ENCODE assay signal across 9 mouse cellular contexts in genomic region chr10:99532697-99533119, GRCm38 (mm10).
DNase-seq lines count a peak whose midpoint lies in the region; ATAC-seq and TF ChIP-seq lines count a peak whose summit lies in the region.
"Had no signal": no experiment of that assay in that cellular context is flagged by ENCODE, and none has a peak within 500 bp of the region (broad histone marks: within the 10 kb centered on the region; RNA-seq: fewer than 3 reads in every experiment).

No protein-coding gene starts in this region.

- intact Hi-C loops in heart, postnatal 36 days (cut with DNase I), result loop anchor here (2.0 to 5.0 kb wide), 2 partner anchors 270 to 368 kb away; partner anchors contain the start of gene Dusp6

- WGBS in kidney, adult 2 months, result 69% methylated on average over 3 of the region's 3 CpGs
- WGBS in forebrain, embryonic 16.5 days, result 23% methylated on average over 3 of the region's 3 CpGs

- H3K27ac ChIP-seq in kidney, adult 2 months (ENCODE audit: insufficient read depth, low read depth, low read length), result no peak overlapping the region
- H3K27ac ChIP-seq in forebrain, embryonic 16.5 days (ENCODE audit: low read length), result peak overlapping the region; percentile 39; the same call in 1 of the 2 replicates
- H3K27ac ChIP-seq: limb, embryonic 13.5 days had no signal

- no peaks in the 10 kb centered on the region for H3K36me3 ChIP-seq in kidney, adult 2 months (ENCODE audit: control insufficient read depth, insufficient read depth, low read length)
- no peaks in the 10 kb centered on the region for H3K36me3 ChIP-seq in forebrain, embryonic 16.5 days (ENCODE audit: control insufficient read depth, insufficient read depth)
- H3K36me3 ChIP-seq: limb, embryonic 13.5 days had no signal

- TF ChIP-seq CTCF in kidney, adult 2 months (conservative IDR thresholded peaks at IDR 0.05; ENCODE audit: insufficient read depth, insufficient read length, low read depth, low read length), result 0 out of 2 replicates have a peak, but pooled peaks have one; percentile 4
- no peak for TF ChIP-seq CTCF in brain, embryonic 14.5 days (IDR thresholded peaks at IDR 0.05; ENCODE audit: borderline replicate concordance, extremely low read depth, insufficient read depth, insufficient read length)

- H3K4me3 ChIP-seq in kidney, adult 2 months (ENCODE audit: insufficient read depth, low read depth, low read length), result no peak overlapping the region
- no peak overlapping the region for H3K4me3 ChIP-seq in forebrain, embryonic 16.5 days (replicated peaks; ENCODE audit: low read length)
- H3K4me3 ChIP-seq: limb, embryonic 13.5 days had no signal

- H3K27me3 ChIP-seq in kidney, adult 2 months (replicated peaks; ENCODE audit: control insufficient read depth, insufficient read depth, low read length), result no peaks in the 10 kb centered on the region
- H3K27me3 ChIP-seq in forebrain, embryonic 16.5 days (replicated peaks; ENCODE audit: control insufficient read depth, insufficient read depth, low read length), result no peaks in the 10 kb centered on the region
- H3K27me3 ChIP-seq: limb, embryonic 13.5 days had no signal

- no peak for DNase-seq in kidney, adult 2 months
- DNase-seq in kidney, adult 8-10 months, result no peak
- DNase-seq in 416B (ENCODE audit: low read depth), result peak; percentile 18
- peak; percentile 53 for DNase-seq in brain, embryonic 14.5 days (ENCODE audit: low read depth)
- no peak for DNase-seq in cerebellum, adult 11-12 months
- no peak for DNase-seq in heart, postnatal 36 days

- no peak for TF ChIP-seq POLR2A in kidney, adult 2 months (IDR thresholded peaks at IDR 0.05; ENCODE audit: low read depth, low read length)
- TF ChIP-seq POLR2A in brain, embryonic 14.5 days (IDR thresholded peaks at IDR 0.05; ENCODE audit: borderline replicate concordance, extremely low read depth, insufficient read depth, insufficient read length, poor library complexity, severe bottlenecking), result no peak

- no peak overlapping the region for H3K4me2 ChIP-seq in forebrain, embryonic 16.5 days (ENCODE audit: low read length)
- H3K4me2 ChIP-seq: limb, embryonic 13.5 days had no signal

- no peaks in the 10 kb centered on the region for H3K9me3 ChIP-seq in forebrain, embryonic 16.5 days (ENCODE audit: control insufficient read depth, low read length)
- H3K9me3 ChIP-seq: limb, embryonic 13.5 days had no signal

- ATAC-seq in forebrain, embryonic 16.5 days, result 0 out of 2 replicates have a peak, but pooled peaks have one; percentile 16
- no peak for ATAC-seq in inflammation-experienced regulatory T-cells, adult 6 months

- H3K4me1 ChIP-seq in kidney, adult 2 months (ENCODE audit: control insufficient read depth, insufficient read depth, low read length), result no peaks in the 10 kb centered on the region
- peaks cover 15% of the 10 kb centered on the region for H3K4me1 ChIP-seq in forebrain, embryonic 16.5 days (replicated peaks; ENCODE audit: control insufficient read depth, insufficient read depth, low read length)

- H3K9ac ChIP-seq in forebrain, embryonic 16.5 days (replicated peaks; ENCODE audit: low read depth, low read length), result no peak overlapping the region
- H3K9ac ChIP-seq: limb, embryonic 13.5 days had no signal

Comparison
In these comparisons a context has a peak if more than half of its experiments do, and no peak if none do; other contexts are left out.
1. DNase-seq: peak in 416B (single experiment) and brain, embryonic 14.5 days (single experiment); none in kidney, adult 2 months (single experiment), kidney, adult 8-10 months (0 of 2), cerebellum, adult 11-12 months (single experiment) and heart, postnatal 36 days (0 of 2).